Mouse (Mus musculus) hindbrain, postnatal 0 days (tissue): ENCODE results near the gene Sox3. TPM values are rescaled to one million over a fixed set of nuclear protein-coding genes. Genes with fewer than 3 reads are reported as not detected.
A peak's percentile ranks its signal among the peaks of the same experiment; 100 is the strongest.

Experiments used
- ATAC-seq: fragments of 200-750 bp; cut with Nextera tagmentation; 2 replicates; pipeline ENCODE4 v1.8.0; 2017; ENCODE audit warnings: mild to moderate bottlenecking, moderate TSS enrichment, moderate library complexity
- DNase-seq: peaks from one replicate; pipeline ENCODE4 v3.0.0-alpha.2; 2015; ENCODE audit warnings: low spot score
- H3K27ac ChIP-seq: fragments of 300-500 bp; sonication (generic); 2 replicates; pipeline ENCODE4 v1.5.1; 2014; ENCODE audit warnings: mild to moderate bottlenecking
- H3K27me3 ChIP-seq: fragments of 300-500 bp; sonication (generic); 2 replicates; pipeline ENCODE4 v1.6.1; 2014; ENCODE audit warnings: low read length, mixed read lengths; ENCODE audit not compliant: insufficient read depth
- H3K36me3 ChIP-seq: fragments of 300-500 bp; sonication (generic); 2 replicates; pipeline ENCODE4 v1.6.1; 2014; ENCODE audit warnings: low read length, mixed read lengths; ENCODE audit not compliant: insufficient read depth
- H3K4me1 ChIP-seq: fragments of 300-500 bp; sonication (generic); 2 replicates; pipeline ENCODE4 v1.6.1; 2014; ENCODE audit warnings: antibody characterized with exemption, low read length, mixed read lengths; ENCODE audit not compliant: insufficient read depth
- H3K4me2 ChIP-seq: fragments of 300-500 bp; sonication (generic); 2 replicates; pipeline ENCODE4 v1.6.1; 2014; ENCODE audit warnings: low read depth, mild to moderate bottlenecking, low read length, moderate library complexity, mixed read lengths
- H3K4me3 ChIP-seq: fragments of 300-500 bp; sonication (generic); 2 replicates; pipeline ENCODE4 v1.5.1; 2014; ENCODE audit warnings: low read length
- H3K9ac ChIP-seq: fragments of 300-500 bp; sonication (generic); replicated peaks from 2 replicates; pipeline ENCODE4 v1.6.1; 2014; ENCODE audit warnings: mild to moderate bottlenecking, low read length, moderate library complexity, mixed read lengths
- H3K9me3 ChIP-seq: fragments of 300-500 bp; sonication (generic); 2 replicates; pipeline ENCODE4 v1.6.1; 2016; ENCODE audit warnings: low read length, mixed read lengths
- CTCF ChIP-seq: IDR thresholded peaks from 2 replicates; pipeline ENCODE4 v1.5.1; 2016; ENCODE audit warnings: antibody characterized with exemption, control low read depth, low read depth
- WGBS: fragments of 180-500 bp; shearing (Covaris S2); extraction: QIAGEN DNeasy Blood & Tissue Kit; methylation state at CpG from one replicate; pipeline ENCODE4 v1.1.7; 2014; 5-methylcytosine and 5-hydroxymethylcytosine counted together
- polyA plus RNA-seq: library from polyadenylated mRNA; unstranded; fragments of >200 nt; fragmentation: Nextera tagmentation; extraction: Ambion mirVana; gene quantifications from 2 replicates; pipeline ENCODE4 v1.2.1, GENCODE M21; 2015
- total RNA-seq: library from RNA; depleted of rRNA; stranded (reverse); fragments of >200 nt; gene quantifications from 2 replicates; pipeline ENCODE4 v1.2.3, GENCODE M21; 2014

The Sox3 gene
- total and polyA plus RNA-seq, 2 experiments from 2014 or later: 1.3 to 6.1 TPM

- ATAC-seq: peak; percentile 43; the same call in 1 of the 2 replicates
- DNase-seq: peak; percentile 10
- WGBS: 33% methylated on average over 58 of the region's 59 CpGs
- Histone ChIP-seq H3K9me3 (no peaks in the 10 kb centered on the region), H3K9ac (no peak overlapping the region), H3K27ac (no peak overlapping the region), H3K36me3 (no peaks in the 10 kb centered on the region), H3K4me3 (peak overlapping the region; percentile 49), H3K4me1 (no peaks in the 10 kb centered on the region), H3K27me3 (no peaks in the 10 kb centered on the region; the same call in 1 of the 2 replicates), H3K4me2 (peak overlapping the region; percentile 59)
- TF ChIP-seq CTCF: no peak
Measured at GRCm38 (mm10) chrX:60893720-60894543, 702 bp upstream of the Sox3 start.

GRCm38 (mm10) chrX:60892098-60892800 lies 981 bp downstream of the Sox3 start:
- no peaks in the 10 kb centered on the region for H3K36me3 ChIP-seq
- 34% methylated on average over 69 of the region's 102 CpGs for WGBS
- DNase-seq: peak; percentile 65

GRCm38 (mm10) chrX:60891329-60892095 lies 1.7 kb downstream of the Sox3 start:
- H3K36me3 ChIP-seq: no peaks in the 10 kb centered on the region

More at GRCm38 (mm10) chrX:60892098-60892800, 981 bp downstream of the Sox3 start:
- no peaks in the 10 kb centered on the region; the same call in 1 of the 2 replicates for H3K27me3 ChIP-seq
- no peaks in the 10 kb centered on the region for H3K4me1 ChIP-seq
- H3K4me3 ChIP-seq: peak overlapping the region; percentile 49
- H3K9me3 ChIP-seq: no peaks in the 10 kb centered on the region
- peak overlapping the region; percentile 59 for H3K4me2 ChIP-seq
- H3K27ac ChIP-seq: no peak overlapping the region
- peak overlapping the region; percentile 40 for H3K9ac ChIP-seq
- no peak for TF ChIP-seq CTCF
- ATAC-seq: peak; percentile 82

DNA sequence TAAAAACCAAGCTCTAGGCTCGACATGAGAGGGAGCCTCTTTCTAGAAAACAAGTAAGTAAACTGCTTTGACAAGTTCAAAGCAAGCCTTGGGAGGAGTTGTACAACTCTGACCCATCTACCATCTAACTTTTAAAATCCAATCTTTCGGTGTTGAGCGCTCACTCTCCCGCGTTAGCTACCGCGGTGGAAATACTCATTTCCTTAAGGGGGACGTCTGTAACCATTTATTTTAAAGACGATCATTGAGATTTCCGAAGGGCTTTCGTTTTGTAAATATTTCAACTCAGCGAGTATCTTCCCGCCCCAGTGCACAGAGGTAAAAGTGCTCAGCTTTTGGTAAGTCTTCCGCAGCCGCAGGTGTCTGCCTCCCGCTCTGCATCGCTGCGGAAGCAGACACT lies 2.6 kb downstream of the Sox3 start:
- no peak for ATAC-seq
- no peaks in the 10 kb centered on the region for H3K4me1 ChIP-seq

More at GRCm38 (mm10) chrX:60891329-60892095, 1.7 kb downstream of the Sox3 start:
- DNase-seq: peak; percentile 18
- H3K9ac ChIP-seq: peak overlapping the region; percentile 40; the same call in 1 of the 2 replicates
- no peak for ATAC-seq
- no peak overlapping the region for H3K27ac ChIP-seq
- no peak for TF ChIP-seq CTCF
- 31% methylated on average over 43 of the region's 43 CpGs for whole genome bisulfite sequencing
- H3K4me1 ChIP-seq: no peaks in the 10 kb centered on the region
- peak overlapping the region; percentile 49 for H3K4me3 ChIP-seq
- no peaks in the 10 kb centered on the region; the same call in 1 of the 2 replicates for H3K27me3 ChIP-seq
- no peaks in the 10 kb centered on the region for H3K9me3 ChIP-seq
- H3K4me2 ChIP-seq: peak overlapping the region; percentile 59

DNA sequence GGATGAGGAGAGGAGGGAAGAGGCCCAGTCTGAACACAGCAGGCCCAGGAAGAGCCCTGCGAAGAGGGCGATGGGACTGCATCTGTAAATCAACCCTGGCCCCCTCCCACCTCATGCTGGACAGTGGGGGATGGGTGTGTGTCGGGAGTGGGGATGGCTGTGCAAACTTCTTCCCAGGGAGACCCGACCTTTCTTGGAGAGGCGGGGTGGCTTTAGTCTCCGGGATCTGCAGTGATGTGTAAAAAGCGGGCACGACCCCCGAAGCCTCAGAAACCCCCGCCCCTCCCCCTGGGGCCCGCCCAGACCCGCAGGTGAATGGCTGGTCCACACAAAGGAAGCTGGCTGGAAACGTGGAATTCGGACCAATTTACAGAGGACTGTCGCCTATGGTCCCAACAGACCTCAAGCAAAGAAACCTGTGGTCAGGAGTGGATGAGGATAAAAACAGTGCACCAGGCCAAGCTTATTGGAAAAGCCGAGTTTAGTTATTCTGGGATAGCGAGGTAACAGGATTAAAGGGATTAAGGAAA lies 3.2 kb downstream of the Sox3 start:
- no peak overlapping the region for H3K27ac ChIP-seq
- H3K4me3 ChIP-seq: 0 out of 2 replicates have a peak overlapping the region, but pooled peaks have one; percentile 49
- no peak for DNase-seq
- WGBS: 32% methylated on average over 17 of the region's 17 CpGs
- no peaks in the 10 kb centered on the region for H3K27me3 ChIP-seq
- no peak for ATAC-seq
- H3K4me2 ChIP-seq: peak overlapping the region; percentile 59
- no peaks in the 10 kb centered on the region for H3K4me1 ChIP-seq
- no peaks in the 10 kb centered on the region for H3K9me3 ChIP-seq
- H3K9ac ChIP-seq: no peak overlapping the region
- H3K36me3 ChIP-seq: no peaks in the 10 kb centered on the region
- TF ChIP-seq CTCF: no peak

More for the DNA sequence above, 2.6 kb downstream of the Sox3 start:
- 30% methylated on average over 18 of the region's 18 CpGs for WGBS
- peak; percentile 1 for DNase-seq
- Histone ChIP-seq H3K4me2 (peak overlapping the region; percentile 59), H3K4me3 (peak overlapping the region; percentile 49), H3K9ac (no peak overlapping the region), H3K27me3 (no peaks in the 10 kb centered on the region), H3K36me3 (no peaks in the 10 kb centered on the region), H3K9me3 (no peaks in the 10 kb centered on the region), H3K27ac (no peak overlapping the region)
- no peak for TF ChIP-seq CTCF
